Mouse (Mus musculus): ENCODE results near the gene Abcg1.

DNA sequence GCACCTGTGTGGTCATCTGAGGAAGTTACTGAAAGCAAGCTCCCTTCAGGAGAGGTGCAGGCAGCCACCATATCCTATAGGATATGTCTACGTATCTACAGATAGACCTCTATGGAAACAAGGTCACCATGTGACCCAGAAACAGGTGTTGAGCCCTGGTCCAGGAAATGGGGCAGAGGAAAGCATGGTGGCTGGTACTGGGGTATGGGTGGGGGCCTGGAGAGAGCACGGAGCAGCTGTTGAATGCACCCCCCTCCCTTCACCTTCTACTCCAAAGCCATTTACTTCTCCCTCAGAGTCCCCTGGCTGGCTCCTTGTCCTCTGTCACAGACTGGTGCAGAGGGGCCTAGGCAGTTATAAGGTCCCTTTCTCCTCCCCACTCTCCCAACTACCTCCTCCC lies 106.3 kb downstream of the Abcg1 start:
- TF ChIP-seq CTCF (IDR thresholded peaks at IDR 0.05; ENCODE audit: extremely low read depth, insufficient read length, insufficient replicate concordance, low read depth, low read length), result no peak
- TF ChIP-seq POLR2A (IDR thresholded peaks at IDR 0.05; ENCODE audit: low read depth, low read length), result no peak
